Mouse (Mus musculus) lung, embryonic 15.5 days (tissue): ENCODE results near the gene Taar5. TPM values are rescaled to one million over a fixed set of nuclear protein-coding genes. Genes with fewer than 3 reads are reported as not detected.

Experiments used
- ATAC-seq: fragments of 200-750 bp; cut with Nextera tagmentation; 2 replicates; pipeline ENCODE4 v1.8.0; 2017; ENCODE audit warnings: moderate number of reproducible peaks, borderline replicate concordance; ENCODE audit not compliant: low FRiP score, low TSS enrichment; ENCODE audit errors: extremely low read depth
- H3K27ac ChIP-seq: fragments of 300-500 bp; sonication (generic); 2 replicates; pipeline ENCODE4 v1.5.1; 2015; ENCODE audit warnings: moderate library complexity, mild to moderate bottlenecking, inconsistent platforms
- H3K27me3 ChIP-seq: fragments of 300-500 bp; sonication (generic); 2 replicates; pipeline ENCODE4 v1.6.1; 2015; ENCODE audit warnings: inconsistent platforms
- H3K36me3 ChIP-seq: fragments of 300-500 bp; sonication (generic); 2 replicates; pipeline ENCODE4 v1.6.1; 2015; ENCODE audit warnings: inconsistent platforms
- H3K4me1 ChIP-seq: fragments of 300-500 bp; sonication (generic); 2 replicates; pipeline ENCODE4 v1.6.1; 2015; ENCODE audit warnings: inconsistent platforms
- H3K4me2 ChIP-seq: fragments of 300-500 bp; sonication (generic); 2 replicates; pipeline ENCODE4 v1.6.1; 2015; ENCODE audit warnings: inconsistent platforms, mild to moderate bottlenecking, moderate library complexity
- H3K4me3 ChIP-seq: fragments of 300-500 bp; sonication (generic); 2 replicates; pipeline ENCODE4 v1.5.1; 2015; ENCODE audit warnings: mild to moderate bottlenecking, inconsistent platforms
- H3K9ac ChIP-seq: fragments of 300-500 bp; sonication (generic); 2 replicates; pipeline ENCODE4 v1.6.1; 2015; ENCODE audit warnings: inconsistent platforms
- H3K9me3 ChIP-seq: fragments of 300-500 bp; sonication (generic); 2 replicates; pipeline ENCODE4 v1.6.1; 2016; ENCODE audit warnings: inconsistent platforms
- WGBS: fragments of 180-500 bp; shearing (Covaris S2); methylation state at CpG from one replicate; pipeline ENCODE4 v1.1.7; 2015; 5-methylcytosine and 5-hydroxymethylcytosine counted together
- polyA plus RNA-seq: library from polyadenylated mRNA; unstranded; fragments of >200 nt; fragmentation: Nextera tagmentation; extraction: Ambion mirVana; gene quantifications from 2 replicates; pipeline ENCODE4 v1.2.1, GENCODE M21; 2015

Taar5 gene
- polyA plus RNA-seq: not detected in 2 replicates

DNA sequence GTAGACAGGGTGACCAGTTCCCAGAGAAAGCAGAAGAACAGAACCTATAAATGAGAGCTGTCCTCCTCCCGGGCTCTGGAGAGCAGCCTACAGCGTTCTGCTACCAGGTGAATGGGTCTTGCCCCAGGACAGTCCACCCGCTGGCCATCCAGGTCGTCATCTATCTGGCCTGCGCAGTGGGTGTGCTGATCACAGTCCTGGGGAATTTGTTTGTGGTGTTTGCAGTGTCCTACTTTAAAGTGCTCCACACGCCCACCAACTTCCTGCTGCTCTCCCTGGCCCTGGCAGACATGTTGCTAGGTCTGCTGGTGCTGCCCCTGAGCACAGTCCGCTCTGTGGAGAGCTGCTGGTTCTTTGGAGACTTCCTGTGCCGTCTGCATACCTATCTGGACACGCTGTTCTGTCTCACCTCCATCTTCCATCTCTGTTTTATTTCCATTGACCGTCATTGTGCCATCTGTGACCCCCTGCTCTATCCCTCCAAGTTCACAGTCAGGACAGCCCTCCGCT is at the start of gene Taar5:
Gene Taar5, plus strand, starts transcription at position 51 of the 510 bp plus-strand sequence.
- no peak within 1 kb of the TSS for H3K4me2 ChIP-seq
- WGBS: 84% methylated on average over 11 of the region's 11 CpGs
- no peaks in the 10 kb centered on the region for H3K36me3 ChIP-seq
- H3K9me3 ChIP-seq: no peaks in the 10 kb centered on the region
- H3K4me1 ChIP-seq: no peaks in the 10 kb centered on the region
- no peaks in the 10 kb centered on the region for H3K27me3 ChIP-seq
- no peak for ATAC-seq
- H3K27ac ChIP-seq: no peak within 1 kb of the TSS
- H3K4me3 ChIP-seq: no peak within 1 kb of the TSS
- H3K9ac ChIP-seq: no peak within 1 kb of the TSS

DNA sequence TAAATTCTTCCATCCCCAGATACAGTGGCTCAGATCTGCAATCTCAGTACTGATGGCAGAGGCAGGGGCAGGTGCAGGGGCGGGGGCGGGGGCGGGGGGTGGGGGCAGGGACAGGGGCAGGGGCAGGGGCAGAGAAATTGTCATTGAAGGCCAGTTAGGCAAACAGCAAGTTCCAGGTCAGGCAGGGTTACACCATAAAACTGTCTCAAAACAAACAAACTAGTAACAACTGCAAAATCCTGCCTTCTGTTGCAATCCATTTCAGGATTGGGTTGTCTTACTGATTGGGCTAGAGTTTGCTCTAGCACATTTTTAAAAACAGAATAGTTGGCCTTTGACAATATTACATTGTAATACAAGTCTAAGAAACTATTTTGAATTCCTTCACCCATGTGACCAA is 48.0 kb upstream of the Taar5 start:
- H3K36me3 ChIP-seq: no peaks in the 10 kb centered on the region
- no peaks in the 10 kb centered on the region for H3K27me3 ChIP-seq
- no peak overlapping the region for H3K4me2 ChIP-seq
- H3K9me3 ChIP-seq: no peaks in the 10 kb centered on the region
- WGBS: 59% methylated on average over 3 of the region's 3 CpGs
- no peak overlapping the region for H3K27ac ChIP-seq
- no peak overlapping the region for H3K9ac ChIP-seq
- no peaks in the 10 kb centered on the region for H3K4me1 ChIP-seq
- ATAC-seq: no peak
- H3K4me3 ChIP-seq: no peak overlapping the region

DNA sequence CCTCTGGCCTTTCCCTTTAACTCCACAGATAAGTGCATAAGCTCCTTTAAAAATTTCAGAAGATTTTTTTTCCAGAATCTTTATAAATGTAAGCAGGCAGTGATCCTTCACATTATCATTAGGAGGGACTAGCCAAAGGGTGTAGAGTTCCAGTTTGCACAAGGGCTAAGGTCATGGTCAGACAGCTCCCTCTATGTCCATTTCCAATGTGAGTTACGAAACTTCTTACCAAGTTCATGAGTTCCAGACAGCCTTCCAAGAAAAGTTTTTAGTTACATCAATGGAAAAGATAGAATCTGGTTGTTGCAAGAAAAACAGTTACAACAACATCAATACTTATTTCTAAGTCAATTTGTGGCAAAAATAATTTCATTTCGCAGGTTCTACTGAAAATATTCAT is 46.6 kb upstream of the Taar5 start:
- 81% methylated on average over 2 of the region's 2 CpGs for WGBS
- H3K4me2 ChIP-seq: no peak overlapping the region

DNA sequence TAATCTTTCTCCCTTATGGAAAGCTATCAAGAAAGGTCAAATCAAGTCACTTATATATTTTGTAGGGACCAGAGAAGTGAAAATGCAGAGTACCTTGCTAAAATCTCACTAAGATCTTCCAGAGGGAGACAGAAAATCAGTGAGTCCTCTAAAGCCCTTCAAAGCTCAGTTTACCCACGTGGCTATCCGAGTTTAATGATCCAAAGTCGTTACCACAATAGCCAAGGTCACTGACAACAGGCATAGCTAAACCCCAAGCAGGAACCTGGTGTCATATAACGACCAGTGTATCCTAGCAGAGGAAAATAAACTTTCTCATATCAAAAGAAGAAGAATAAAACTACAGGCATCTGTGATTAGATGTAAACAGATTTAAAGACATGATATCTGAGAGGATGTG is 32.9 kb upstream of the Taar5 start:
- no peak overlapping the region for H3K9ac ChIP-seq
- no peaks in the 10 kb centered on the region for H3K9me3 ChIP-seq
- no peak for ATAC-seq
- no peak overlapping the region for H3K27ac ChIP-seq
- WGBS: 40% methylated on average over 4 of the region's 4 CpGs
- no peaks in the 10 kb centered on the region for H3K27me3 ChIP-seq
- no peaks in the 10 kb centered on the region for H3K4me1 ChIP-seq
- no peaks in the 10 kb centered on the region for H3K36me3 ChIP-seq
- no peak overlapping the region for H3K4me3 ChIP-seq
- no peak overlapping the region for H3K4me2 ChIP-seq

More for the DNA sequence above, 46.6 kb upstream of the Taar5 start:
- no peak for ATAC-seq
- Histone ChIP-seq H3K4me3 (no peak overlapping the region), H3K27ac (no peak overlapping the region), H3K9me3 (no peaks in the 10 kb centered on the region), H3K9ac (no peak overlapping the region), H3K36me3 (no peaks in the 10 kb centered on the region), H3K27me3 (no peaks in the 10 kb centered on the region), H3K4me1 (no peaks in the 10 kb centered on the region)

DNA sequence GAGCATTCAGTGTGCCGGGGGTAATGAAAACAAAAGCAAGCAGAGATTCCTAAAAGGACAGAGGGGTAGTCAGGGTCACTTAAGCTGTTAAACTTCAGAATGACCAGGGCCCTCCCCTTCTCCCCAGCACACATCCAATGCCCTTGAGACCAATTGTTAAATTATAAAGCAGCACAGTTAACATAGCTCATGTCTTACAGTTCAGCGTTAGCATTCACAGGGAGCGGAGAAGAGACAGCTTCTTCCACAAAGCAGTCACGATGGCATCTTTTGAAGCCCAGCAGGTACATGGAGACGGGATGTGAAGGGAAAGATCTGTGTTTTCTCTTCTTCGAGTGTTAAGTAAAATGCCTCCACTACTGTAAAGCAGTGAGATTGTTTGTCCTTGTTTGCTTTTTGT is 32.2 kb upstream of the Taar5 start, which contains the start of gene Taar2:
Gene Taar2, plus strand, starts transcription at position 261 of the 400 bp plus-strand sequence.
- no peaks in the 10 kb centered on the region for H3K4me1 ChIP-seq
- H3K27ac ChIP-seq: no peak within 1 kb of the TSS
- no peaks in the 10 kb centered on the region for H3K27me3 ChIP-seq
- no peak within 1 kb of the TSS for H3K4me2 ChIP-seq
- H3K36me3 ChIP-seq: no peaks in the 10 kb centered on the region
- H3K4me3 ChIP-seq: no peak within 1 kb of the TSS
- no peak within 1 kb of the TSS for H3K9ac ChIP-seq
- 54% methylated on average over 6 of the region's 6 CpGs for WGBS
- no peak for ATAC-seq
- no peaks in the 10 kb centered on the region for H3K9me3 ChIP-seq

DNA sequence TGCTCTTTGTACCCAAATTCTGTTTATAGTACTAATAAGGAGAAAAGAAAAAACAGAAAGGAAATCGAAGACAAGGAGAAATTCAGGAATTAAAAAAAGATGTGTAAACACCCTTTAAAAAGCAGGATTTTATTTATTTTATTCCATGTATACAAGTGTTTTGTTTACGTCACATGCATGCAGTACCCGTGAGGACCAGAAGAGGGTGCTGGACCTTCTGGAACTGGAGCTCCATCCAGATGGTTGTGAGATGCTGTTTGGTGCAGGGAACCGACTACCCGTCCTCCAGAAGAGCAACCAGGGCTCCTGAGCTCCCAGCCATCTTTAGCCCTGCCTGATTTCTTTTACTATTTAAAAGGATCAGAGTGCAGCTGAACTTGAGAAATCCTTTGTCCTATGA is 28.0 kb upstream of the Taar5 start:
- Histone ChIP-seq H3K4me1 (no peaks in the 10 kb centered on the region), H3K27ac (no peak overlapping the region)
- WGBS: 67% methylated on average over 5 of the region's 5 CpGs

DNA sequence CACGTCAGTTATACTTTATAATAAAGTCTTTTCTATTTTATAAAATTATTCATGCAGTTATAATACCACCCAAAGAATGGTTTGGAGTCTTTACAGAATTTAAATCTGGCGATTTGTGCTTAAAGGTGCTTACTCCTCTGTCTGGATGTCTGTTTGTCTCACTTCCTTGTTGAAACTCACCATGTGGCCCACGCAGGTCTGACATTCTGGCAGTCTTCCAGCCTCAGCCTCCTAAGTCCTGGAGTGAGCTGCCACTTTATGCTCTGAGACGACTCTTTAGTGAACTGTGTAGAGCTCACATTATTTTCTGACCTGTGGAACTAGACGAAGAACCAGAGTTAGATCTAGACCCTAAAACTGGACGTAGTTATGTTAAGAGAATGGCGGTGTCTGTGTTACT is 22.5 kb upstream of the Taar5 start:
- no peaks in the 10 kb centered on the region for H3K27me3 ChIP-seq
- H3K4me2 ChIP-seq: no peak overlapping the region
- WGBS: 45% methylated on average over 7 of the region's 7 CpGs

More for the DNA sequence above, 28.0 kb upstream of the Taar5 start:
- H3K4me2 ChIP-seq: no peak overlapping the region
- H3K9ac ChIP-seq: no peak overlapping the region
- no peaks in the 10 kb centered on the region for H3K36me3 ChIP-seq
- no peaks in the 10 kb centered on the region for H3K9me3 ChIP-seq
- no peaks in the 10 kb centered on the region for H3K27me3 ChIP-seq
- no peak overlapping the region for H3K4me3 ChIP-seq
- no peak for ATAC-seq

DNA sequence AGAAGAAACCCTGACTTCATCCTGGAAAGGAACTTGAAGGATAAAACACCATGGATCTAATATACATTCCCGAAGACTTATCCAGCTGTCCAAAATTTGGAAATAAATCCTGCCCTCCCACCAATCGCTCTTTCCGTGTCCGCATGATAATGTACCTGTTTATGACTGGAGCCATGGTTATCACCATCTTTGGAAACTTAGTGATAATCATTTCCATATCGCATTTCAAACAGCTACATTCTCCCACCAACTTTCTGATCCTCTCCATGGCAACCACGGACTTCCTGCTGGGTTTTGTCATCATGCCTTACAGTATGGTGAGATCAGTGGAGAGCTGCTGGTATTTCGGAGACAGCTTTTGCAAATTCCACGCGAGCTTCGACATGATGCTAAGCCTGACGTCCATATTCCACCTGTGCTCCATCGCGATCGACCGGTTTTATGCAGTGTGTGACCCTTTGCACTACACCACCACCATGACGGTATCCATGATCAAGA is 20.9 kb upstream of the Taar5 start, which contains the start of gene Taar3:
Gene Taar3, plus strand, starts transcription at position 51 of the 498 bp plus-strand sequence.
- WGBS: 82% methylated on average over 16 of the region's 16 CpGs
- no peak within 1 kb of the TSS for H3K4me2 ChIP-seq
- H3K4me1 ChIP-seq: no peaks in the 10 kb centered on the region
- H3K27ac ChIP-seq: no peak within 1 kb of the TSS
- H3K27me3 ChIP-seq: no peaks in the 10 kb centered on the region
- H3K9ac ChIP-seq: no peak within 1 kb of the TSS
- no peaks in the 10 kb centered on the region for H3K36me3 ChIP-seq
- no peak for ATAC-seq
- no peaks in the 10 kb centered on the region for H3K9me3 ChIP-seq
- H3K4me3 ChIP-seq: no peak within 1 kb of the TSS

More for the DNA sequence above, 22.5 kb upstream of the Taar5 start:
- no peak for ATAC-seq
- Histone ChIP-seq H3K36me3 (no peaks in the 10 kb centered on the region), H3K4me1 (no peaks in the 10 kb centered on the region), H3K9ac (no peak overlapping the region), H3K27ac (no peak overlapping the region), H3K9me3 (no peaks in the 10 kb centered on the region), H3K4me3 (no peak overlapping the region)

DNA sequence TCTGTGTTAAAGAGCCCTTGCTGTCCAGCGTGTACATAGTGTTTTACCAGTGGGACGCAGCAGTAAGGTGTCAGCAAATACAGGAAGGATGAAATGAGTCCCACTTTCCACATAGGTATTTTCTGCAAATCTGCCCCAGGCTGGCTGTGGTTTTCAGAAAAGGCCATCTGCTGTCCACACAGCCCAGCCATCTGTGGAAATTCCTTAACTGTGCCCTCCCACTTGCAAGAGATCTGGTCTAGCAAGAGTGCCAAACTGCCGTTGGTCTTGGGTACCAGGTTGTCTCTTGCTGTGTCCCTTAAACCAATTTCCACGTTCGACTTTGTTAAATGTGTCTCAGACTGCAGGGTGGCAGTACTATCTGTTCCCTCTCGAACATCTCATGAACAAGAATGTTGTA is 18.8 kb upstream of the Taar5 start:
- ATAC-seq: no peak
- Histone ChIP-seq H3K9me3 (no peaks in the 10 kb centered on the region), H3K4me3 (no peak overlapping the region), H3K9ac (no peak overlapping the region), H3K4me2 (no peak overlapping the region), H3K27me3 (no peaks in the 10 kb centered on the region), H3K36me3 (no peaks in the 10 kb centered on the region), H3K27ac (no peak overlapping the region), H3K4me1 (no peaks in the 10 kb centered on the region)
- WGBS: 71% methylated on average over 6 of the region's 6 CpGs

DNA sequence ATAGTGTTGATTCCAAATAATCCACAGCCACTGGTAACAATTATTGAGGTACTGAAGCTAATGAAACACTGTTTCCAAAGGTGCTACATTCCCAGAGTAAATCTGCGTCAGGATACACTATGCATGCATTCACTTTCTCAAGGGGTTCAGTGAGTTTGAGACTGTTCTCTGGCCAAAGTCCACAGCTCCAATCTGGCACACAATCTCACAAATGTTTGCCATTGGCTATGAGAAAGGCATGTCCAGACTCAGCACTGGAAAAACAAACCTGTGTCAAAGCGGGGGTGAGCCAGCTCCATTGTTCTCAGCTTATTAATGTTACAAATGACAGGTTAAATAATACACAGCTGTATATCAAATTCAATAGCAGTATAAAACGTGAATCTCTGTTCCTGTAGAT is 11.4 kb upstream of the Taar5 start:
- Histone ChIP-seq H3K9ac (no peak overlapping the region), H3K9me3 (no peaks in the 10 kb centered on the region), H3K4me2 (no peak overlapping the region), H3K36me3 (no peaks in the 10 kb centered on the region), H3K4me1 (no peaks in the 10 kb centered on the region), H3K27me3 (no peaks in the 10 kb centered on the region), H3K27ac (no peak overlapping the region), H3K4me3 (no peak overlapping the region)
- no peak for ATAC-seq
- 44% methylated on average over 3 of the region's 3 CpGs for WGBS

DNA sequence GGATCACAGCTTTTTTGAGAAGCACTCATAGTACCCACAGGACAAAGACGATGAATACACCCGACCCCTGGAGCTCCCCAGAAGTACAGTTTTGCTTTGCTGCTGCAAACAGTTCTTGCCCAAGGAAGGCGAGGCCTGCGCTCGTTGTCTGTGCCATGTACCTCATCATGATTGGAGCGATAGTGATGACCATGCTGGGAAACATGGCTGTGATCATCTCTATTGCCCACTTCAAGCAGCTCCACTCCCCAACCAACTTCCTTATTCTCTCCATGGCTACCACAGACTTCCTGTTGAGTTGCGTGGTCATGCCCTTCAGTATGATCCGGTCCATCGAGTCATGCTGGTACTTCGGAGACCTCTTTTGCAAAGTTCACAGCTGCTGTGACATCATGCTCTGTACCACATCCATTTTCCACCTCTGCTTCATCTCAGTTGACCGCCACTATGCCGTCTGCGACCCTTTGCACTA is 10.0 kb upstream of the Taar5 start, which contains the start of gene Taar4:
Gene Taar4, plus strand, starts transcription at position 51 of the 472 bp plus-strand sequence.
- H3K4me2 ChIP-seq: no peak within 1 kb of the TSS
- no peaks in the 10 kb centered on the region for H3K4me1 ChIP-seq
- no peak within 1 kb of the TSS for H3K27ac ChIP-seq
- no peaks in the 10 kb centered on the region for H3K27me3 ChIP-seq
- H3K4me3 ChIP-seq: no peak within 1 kb of the TSS
- WGBS: 93% methylated on average over 13 of the region's 13 CpGs
- H3K9ac ChIP-seq: no peak within 1 kb of the TSS
- ATAC-seq: no peak
- no peaks in the 10 kb centered on the region for H3K36me3 ChIP-seq
- no peaks in the 10 kb centered on the region for H3K9me3 ChIP-seq

DNA sequence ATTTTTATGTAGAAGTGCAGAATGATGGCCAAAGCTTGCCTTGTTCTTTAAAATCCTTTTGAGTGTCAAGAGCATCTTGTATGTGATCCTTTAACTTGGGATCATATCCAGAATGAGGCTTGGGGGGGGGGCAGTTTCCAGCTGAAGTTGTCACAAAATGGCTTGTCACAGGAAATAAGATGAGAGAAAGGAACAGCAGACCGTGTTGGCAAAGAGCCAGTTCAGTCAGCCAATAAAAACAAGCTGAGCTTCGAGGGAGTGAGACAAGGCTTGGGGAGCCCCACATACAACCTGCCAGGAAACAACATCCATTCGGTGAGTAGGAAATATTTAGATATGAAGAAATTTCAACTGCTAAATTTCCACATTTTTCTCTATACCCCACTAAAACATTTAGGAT is 7.1 kb upstream of the Taar5 start:
- H3K4me2 ChIP-seq: no peak overlapping the region
- H3K4me3 ChIP-seq: no peak overlapping the region
- 14% methylated on average over 3 of the region's 3 CpGs for WGBS
- ATAC-seq: no peak
- no peaks in the 10 kb centered on the region for H3K36me3 ChIP-seq
- H3K27ac ChIP-seq: no peak overlapping the region
- no peaks in the 10 kb centered on the region for H3K4me1 ChIP-seq
- H3K27me3 ChIP-seq: no peaks in the 10 kb centered on the region
- H3K9me3 ChIP-seq: no peaks in the 10 kb centered on the region
- no peak overlapping the region for H3K9ac ChIP-seq
